Mouse (Mus musculus) hindbrain, embryonic 16.5 days (tissue): ENCODE data around the gene Slc24a2. TPM values are rescaled to one million over a fixed set of nuclear protein-coding genes. Genes with fewer than 3 reads are reported as not detected.
A peak's percentile ranks its signal among the peaks of the same experiment; 100 is the strongest.

Experiments
- ATAC-seq: fragments of 200-750 bp; cut with Nextera tagmentation; 2 replicates; pipeline ENCODE4 v1.8.0; 2017; ENCODE audit warnings: moderate TSS enrichment, moderate library complexity
- H3K27ac ChIP-seq: fragments of 300-500 bp; sonication (generic); 2 replicates; pipeline ENCODE4 v1.5.1; 2014; ENCODE audit warnings: low read depth, mild to moderate bottlenecking, control low read depth, low read length, moderate library complexity
- H3K27me3 ChIP-seq: fragments of 300-500 bp; sonication (generic); replicated peaks from 2 replicates; pipeline ENCODE4 v1.6.1; 2014; ENCODE audit warnings: low read length; ENCODE audit not compliant: control insufficient read depth, insufficient read depth
- H3K36me3 ChIP-seq: fragments of 300-500 bp; sonication (generic); 2 replicates; pipeline ENCODE4 v1.6.1; 2014; ENCODE audit warnings: mild to moderate bottlenecking, low read length, moderate library complexity, mixed read lengths; ENCODE audit not compliant: control insufficient read depth, insufficient read depth
- H3K4me1 ChIP-seq: fragments of 300-500 bp; sonication (generic); 2 replicates; pipeline ENCODE4 v1.6.1; 2014; ENCODE audit warnings: low read depth, low read length; ENCODE audit not compliant: control insufficient read depth, insufficient read depth
- H3K4me2 ChIP-seq: fragments of 300-500 bp; sonication (generic); 2 replicates; pipeline ENCODE4 v1.6.1; 2014; ENCODE audit warnings: mild to moderate bottlenecking, low read length, control low read depth, moderate library complexity
- H3K4me3 ChIP-seq: fragments of 300-500 bp; sonication (generic); 2 replicates; pipeline ENCODE4 v1.5.1; 2014; ENCODE audit warnings: mild to moderate bottlenecking, low read length, control low read depth, moderate library complexity
- H3K9ac ChIP-seq: fragments of 300-500 bp; sonication (generic); 2 replicates; pipeline ENCODE4 v1.6.1; 2014; ENCODE audit warnings: low read depth, mild to moderate bottlenecking, control low read depth, low read length, moderate library complexity
- H3K9me3 ChIP-seq: fragments of 300-500 bp; sonication (generic); 2 replicates; pipeline ENCODE4 v1.6.1; 2014; ENCODE audit warnings: mild to moderate bottlenecking, low read length, moderate library complexity; ENCODE audit not compliant: control insufficient read depth
- WGBS: fragments of 180-500 bp; shearing (Covaris S2); extraction: QIAGEN DNeasy Blood & Tissue Kit; methylation state at CpG from one replicate; pipeline ENCODE4 v1.1.7; 2014; 5-methylcytosine and 5-hydroxymethylcytosine counted together
- polyA plus RNA-seq: library from polyadenylated mRNA; unstranded; fragments of >200 nt; fragmentation: Nextera tagmentation; extraction: Ambion mirVana; gene quantifications from 2 replicates; pipeline ENCODE4 v1.2.1, GENCODE M21; 2015

Gene Slc24a2
- polyA plus RNA-seq, 1 experiment from 2014 or later: 5.6 TPM

- no peaks in the 10 kb centered on the region for H3K27me3 ChIP-seq
- H3K4me2 ChIP-seq: no peak overlapping the region
- H3K4me1 ChIP-seq: peaks cover 6% of the 10 kb centered on the region; the same call in 1 of the 2 replicates
- H3K9me3 ChIP-seq: no peaks in the 10 kb centered on the region
- H3K27ac ChIP-seq: no peak overlapping the region
- no peaks in the 10 kb centered on the region for H3K36me3 ChIP-seq
- WGBS: 42% methylated on average over 3 of the region's 3 CpGs
- no peak overlapping the region for H3K4me3 ChIP-seq
- peak; percentile 58 for ATAC-seq
- H3K9ac ChIP-seq: no peak overlapping the region
Observed at GRCm38 (mm10) chr4:87140901-87141300, 89.4 kb downstream of the Slc24a2 start.

- H3K27ac ChIP-seq: no peak overlapping the region
- no peak overlapping the region for H3K9ac ChIP-seq
- no peaks in the 10 kb centered on the region for H3K4me1 ChIP-seq
- H3K9me3 ChIP-seq: no peaks in the 10 kb centered on the region
- ATAC-seq: no peak
- H3K4me3 ChIP-seq: no peak overlapping the region
- H3K4me2 ChIP-seq: no peak overlapping the region
- no peaks in the 10 kb centered on the region for H3K27me3 ChIP-seq
- H3K36me3 ChIP-seq: no peaks in the 10 kb centered on the region
- WGBS: 81% methylated on average over 5 of the region's 5 CpGs
Observed at GRCm38 (mm10) chr4:87132525-87132924, 97.8 kb downstream of the Slc24a2 start.

DNA sequence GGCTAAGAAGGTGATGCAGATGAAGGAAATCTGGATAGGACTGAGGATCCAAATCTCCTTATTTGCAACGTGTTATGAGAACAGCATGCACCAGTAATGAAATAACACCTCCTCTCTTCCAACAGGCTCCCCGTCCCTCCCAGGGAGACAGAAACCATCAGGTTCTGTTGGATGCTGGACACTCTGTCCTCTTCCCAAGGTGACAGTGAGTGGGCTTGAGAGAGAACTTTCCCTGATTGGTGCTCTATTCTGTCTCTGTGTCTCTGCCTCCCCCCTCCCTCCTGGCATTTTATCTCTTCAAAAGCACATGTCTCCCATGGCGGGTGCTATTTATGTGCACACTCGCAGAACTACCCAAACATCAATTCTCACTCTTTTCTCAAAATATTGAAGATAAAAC lies 103.5 kb downstream of the Slc24a2 start:
- H3K27me3 ChIP-seq: no peaks in the 10 kb centered on the region
- no peak overlapping the region for H3K27ac ChIP-seq
- no peak for ATAC-seq
- no peaks in the 10 kb centered on the region for H3K4me1 ChIP-seq
- H3K36me3 ChIP-seq: no peaks in the 10 kb centered on the region
- H3K9ac ChIP-seq: no peak overlapping the region
- no peak overlapping the region for H3K4me2 ChIP-seq
- H3K4me3 ChIP-seq: no peak overlapping the region
- H3K9me3 ChIP-seq: no peaks in the 10 kb centered on the region
- WGBS: 80% methylated on average over 4 of the region's 4 CpGs

- no peak for ATAC-seq
- no peak overlapping the region for H3K27ac ChIP-seq
- no peaks in the 10 kb centered on the region for H3K27me3 ChIP-seq
- H3K4me3 ChIP-seq: no peak overlapping the region
- no peak overlapping the region for H3K9ac ChIP-seq
- no peaks in the 10 kb centered on the region for H3K4me1 ChIP-seq
- H3K36me3 ChIP-seq: no peaks in the 10 kb centered on the region
- 50% methylated on average over 4 of the region's 4 CpGs for WGBS
- H3K9me3 ChIP-seq: no peaks in the 10 kb centered on the region
- no peak overlapping the region for H3K4me2 ChIP-seq
Observed at GRCm38 (mm10) chr4:87119758-87120157, 110.5 kb downstream of the Slc24a2 start.

- Histone ChIP-seq H3K9me3 (no peaks in the 10 kb centered on the region), H3K27me3 (no peaks in the 10 kb centered on the region), H3K9ac (no peak overlapping the region), H3K4me1 (no peaks in the 10 kb centered on the region), H3K36me3 (no peaks in the 10 kb centered on the region), H3K4me3 (no peak overlapping the region), H3K27ac (no peak overlapping the region), H3K4me2 (no peak overlapping the region)
- ATAC-seq: no peak
- WGBS: 49% methylated on average over 4 of the region's 4 CpGs
Observed at GRCm38 (mm10) chr4:87115726-87116125, 114.6 kb downstream of the Slc24a2 start.

DNA sequence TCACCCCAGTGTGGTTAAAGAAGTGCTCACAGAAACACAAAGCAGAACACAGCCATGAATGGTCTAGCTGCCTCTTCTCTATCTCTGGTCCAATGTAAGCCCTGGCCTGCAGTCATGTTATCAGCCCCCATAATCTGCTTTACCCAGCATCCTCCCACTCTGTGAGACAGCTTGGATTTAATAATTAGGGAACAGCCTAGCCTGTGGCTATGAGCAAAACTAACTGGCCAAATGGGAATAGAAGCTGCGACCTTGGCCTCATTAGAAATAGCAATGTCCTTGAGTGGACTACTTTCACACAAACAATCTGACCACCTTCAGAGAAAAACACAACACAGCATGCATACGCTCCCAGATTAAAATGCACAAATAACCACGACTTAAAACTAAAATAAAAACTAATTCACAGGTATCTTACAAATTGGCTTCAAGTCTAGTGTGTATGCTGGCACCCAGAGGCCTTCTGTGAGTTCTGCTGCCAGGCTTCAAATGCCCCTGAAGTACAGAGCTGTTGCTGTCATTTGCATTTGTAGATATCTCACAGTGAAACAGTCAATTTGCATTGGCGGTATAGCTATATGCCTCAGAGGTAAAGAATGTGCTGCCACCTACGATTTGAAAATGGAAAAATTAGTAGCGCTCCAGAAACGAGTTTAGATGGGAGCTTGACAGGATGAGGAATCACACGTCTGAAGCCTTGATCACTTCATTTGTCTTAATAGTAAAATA lies 120.8 kb downstream of the Slc24a2 start:
- no peak for ATAC-seq
- Histone ChIP-seq H3K27me3 (no peaks in the 10 kb centered on the region), H3K4me1 (no peaks in the 10 kb centered on the region), H3K4me2 (no peak overlapping the region), H3K27ac (no peak overlapping the region), H3K36me3 (no peaks in the 10 kb centered on the region), H3K4me3 (no peak overlapping the region), H3K9ac (no peak overlapping the region), H3K9me3 (no peaks in the 10 kb centered on the region)
- WGBS: 75% methylated on average over 8 of the region's 8 CpGs

GRCm38 (mm10) chr4:87100936-87101335 lies 129.3 kb downstream of the Slc24a2 start:
- no peak for ATAC-seq
- H3K9me3 ChIP-seq: no peaks in the 10 kb centered on the region
- no peak overlapping the region for H3K27ac ChIP-seq
- WGBS: 90% methylated on average over 5 of the region's 5 CpGs
- H3K9ac ChIP-seq: no peak overlapping the region
- no peak overlapping the region for H3K4me2 ChIP-seq
- H3K4me1 ChIP-seq: no peaks in the 10 kb centered on the region
- no peak overlapping the region for H3K4me3 ChIP-seq
- no peaks in the 10 kb centered on the region for H3K36me3 ChIP-seq
- no peaks in the 10 kb centered on the region for H3K27me3 ChIP-seq

DNA sequence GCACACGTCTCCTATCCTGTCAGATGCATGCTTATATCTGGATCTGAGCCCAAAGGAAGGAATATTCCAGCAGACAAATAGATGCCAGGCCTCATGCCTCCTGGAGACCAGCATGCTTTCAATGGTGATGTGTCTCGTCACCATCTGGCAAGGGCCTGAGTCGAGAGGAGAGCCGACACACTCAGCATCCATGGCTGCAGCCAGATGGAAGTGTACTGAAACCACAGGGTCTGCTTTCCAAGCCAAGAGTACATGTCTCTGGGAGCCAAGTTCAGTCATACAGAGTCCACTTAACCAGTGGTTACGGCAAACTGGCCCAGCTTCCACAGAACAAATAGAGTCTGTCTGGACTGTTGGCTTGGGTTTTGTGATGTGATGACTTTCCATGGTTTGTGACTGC lies 134.1 kb downstream of the Slc24a2 start:
- H3K9ac ChIP-seq: no peak overlapping the region

DNA sequence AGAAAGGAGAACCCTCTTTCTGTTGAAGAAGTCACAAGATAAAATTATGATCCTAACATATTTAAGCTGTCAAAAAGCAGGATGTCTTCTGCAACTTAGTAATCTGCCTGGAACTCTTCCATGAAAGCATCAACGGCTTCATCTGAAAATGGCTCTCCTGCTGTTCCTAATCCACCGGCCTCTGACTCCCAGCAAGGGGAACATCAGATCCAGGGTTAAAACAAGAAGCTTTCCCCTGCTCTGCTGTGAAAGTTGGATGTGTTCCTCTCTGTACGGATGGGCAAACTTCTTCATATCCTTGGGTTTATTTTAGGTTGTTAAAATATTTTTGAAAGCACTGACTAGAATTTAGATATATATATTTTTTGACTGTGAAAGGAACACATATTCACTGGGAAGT lies 136.7 kb downstream of the Slc24a2 start:
- Histone ChIP-seq H3K4me2 (no peak overlapping the region), H3K27ac (no peak overlapping the region), H3K9ac (no peak overlapping the region), H3K4me3 (no peak overlapping the region), H3K27me3 (no peaks in the 10 kb centered on the region), H3K36me3 (no peaks in the 10 kb centered on the region), H3K4me1 (no peaks in the 10 kb centered on the region), H3K9me3 (no peaks in the 10 kb centered on the region)
- WGBS: 74% methylated on average over 3 of the region's 3 CpGs
- no peak for ATAC-seq

More for the DNA sequence above, 134.1 kb downstream of the Slc24a2 start:
- H3K27me3 ChIP-seq: no peaks in the 10 kb centered on the region
- H3K4me2 ChIP-seq: no peak overlapping the region
- no peak overlapping the region for H3K4me3 ChIP-seq
- 61% methylated on average over 5 of the region's 5 CpGs for WGBS
- no peaks in the 10 kb centered on the region for H3K4me1 ChIP-seq
- H3K27ac ChIP-seq: no peak overlapping the region
- peak; percentile 93 for ATAC-seq
- no peaks in the 10 kb centered on the region for H3K36me3 ChIP-seq
- H3K9me3 ChIP-seq: no peaks in the 10 kb centered on the region
